Mouse (Mus musculus) limb, embryonic 10.5 days (tissue): ENCODE measurements around the gene Zfp663. TPM values are rescaled to one million over a fixed set of nuclear protein-coding genes. Genes with fewer than 3 reads are reported as not detected.

Experiments
- DNase-seq: peaks from one replicate; pipeline ENCODE4 v3.0.0-alpha.2; 2017; ENCODE audit warnings: low spot score
- H3K27ac ChIP-seq: fragments of 300-500 bp; sonication (generic); 2 replicates; pipeline ENCODE4 v1.5.1; 2016; ENCODE audit warnings: mild to moderate bottlenecking
- H3K27me3 ChIP-seq: fragments of 300-500 bp; sonication (generic); 2 replicates; pipeline ENCODE4 v1.6.1; 2016; ENCODE audit warnings: low read depth, mild to moderate bottlenecking; ENCODE audit not compliant: poor library complexity, severe bottlenecking
- H3K36me3 ChIP-seq: fragments of 300-500 bp; sonication (generic); 2 replicates; pipeline ENCODE4 v1.6.1; 2016; ENCODE audit warnings: mild to moderate bottlenecking, moderate library complexity
- H3K4me1 ChIP-seq: fragments of 300-500 bp; sonication (generic); 2 replicates; pipeline ENCODE4 v1.6.1; 2016
- H3K4me3 ChIP-seq: fragments of 300-500 bp; sonication (generic); 2 replicates; pipeline ENCODE4 v1.5.1; 2016; ENCODE audit warnings: mild to moderate bottlenecking, moderate library complexity
- H3K9me3 ChIP-seq: fragments of 300-500 bp; sonication (generic); replicated peaks from 2 replicates; pipeline ENCODE4 v1.6.1; 2016; ENCODE audit warnings: mild to moderate bottlenecking
- whole genome bisulfite sequencing: fragments of 180-500 bp; shearing (Covaris S2); methylation state at CpG from one replicate; pipeline ENCODE4 v1.1.7; 2016; 5-methylcytosine and 5-hydroxymethylcytosine counted together
- polyA plus RNA-seq: library from polyadenylated mRNA; unstranded; fragments of >200 nt; fragmentation: Nextera tagmentation; extraction: Ambion mirVana; gene quantifications from 2 replicates; pipeline ENCODE4 v1.2.1, GENCODE M21; 2016

The Zfp663 gene
- polyA plus RNA-seq, 1 experiment from 2014 or later: 1.3 TPM

GRCm38 (mm10) chr2:165392156-165392555, 23.6 kb upstream of the Zfp663 start:
- WGBS: 85% methylated on average over 4 of the region's 4 CpGs
- peaks cover 17% of the 10 kb centered on the region for H3K4me1 ChIP-seq
- DNase-seq: no peak
- H3K27me3 ChIP-seq: no peaks in the 10 kb centered on the region
- H3K9me3 ChIP-seq: no peaks in the 10 kb centered on the region
- H3K4me3 ChIP-seq: no peak overlapping the region
- no peaks in the 10 kb centered on the region for H3K36me3 ChIP-seq
- no peak overlapping the region for H3K27ac ChIP-seq

- H3K27ac ChIP-seq: no peak overlapping the region
- 19% methylated on average over 8 of the region's 8 CpGs for WGBS
- no peaks in the 10 kb centered on the region for H3K9me3 ChIP-seq
- H3K4me3 ChIP-seq: no peak overlapping the region
- H3K4me1 ChIP-seq: peaks cover 17% of the 10 kb centered on the region
- no peaks in the 10 kb centered on the region for H3K27me3 ChIP-seq
- DNase-seq: no peak
- peaks cover 4% of the 10 kb centered on the region for H3K36me3 ChIP-seq
Observed at GRCm38 (mm10) chr2:165391561-165391960, 23.0 kb upstream of the Zfp663 start.

- peaks cover 11% of the 10 kb centered on the region for H3K4me1 ChIP-seq
- H3K4me3 ChIP-seq: no peak overlapping the region
- H3K27ac ChIP-seq: no peak overlapping the region
- peaks cover 25% of the 10 kb centered on the region for H3K36me3 ChIP-seq
- no peaks in the 10 kb centered on the region for H3K9me3 ChIP-seq
- H3K27me3 ChIP-seq: no peaks in the 10 kb centered on the region
- no peak for DNase-seq
- 86% methylated on average over 6 of the region's 6 CpGs for WGBS
Observed at GRCm38 (mm10) chr2:165389299-165389952, 20.9 kb upstream of the Zfp663 start.

GRCm38 (mm10) chr2:165387844-165388495, 19.4 kb upstream of the Zfp663 start, which contains the start of gene Zfp334:
Zfp334 (minus strand) TSS chr2:165388259.
- Histone ChIP-seq H3K4me3 (peak within 1 kb of the TSS; percentile 95), H3K4me1 (peaks cover 11% of the 10 kb centered on the region), H3K27ac (peak within 1 kb of the TSS; percentile 98), H3K27me3 (no peaks in the 10 kb centered on the region), H3K9me3 (no peaks in the 10 kb centered on the region), H3K36me3 (peaks cover 40% of the 10 kb centered on the region)
- WGBS: under 1% methylated on average over 40 of the region's 40 CpGs
- DNase-seq: peak; percentile 98

GRCm38 (mm10) chr2:165387370-165387769, 18.8 kb upstream of the Zfp663 start:
- H3K4me3 ChIP-seq: peak overlapping the region; percentile 95
- no peaks in the 10 kb centered on the region for H3K27me3 ChIP-seq

GRCm38 (mm10) chr2:165380050-165380449, 11.5 kb upstream of the Zfp663 start:
- 97% methylated on average over 25 of the region's 25 CpGs for WGBS
- no peak overlapping the region for H3K27ac ChIP-seq
- no peak overlapping the region for H3K4me3 ChIP-seq
- no peaks in the 10 kb centered on the region for H3K27me3 ChIP-seq
- no peak for DNase-seq
- H3K36me3 ChIP-seq: peaks cover 100% of the 10 kb centered on the region
- no peaks in the 10 kb centered on the region for H3K4me1 ChIP-seq
- peaks cover 12% of the 10 kb centered on the region for H3K9me3 ChIP-seq

More at GRCm38 (mm10) chr2:165387370-165387769, 18.8 kb upstream of the Zfp663 start:
- no peak for DNase-seq
- Histone ChIP-seq H3K4me1 (peaks cover 11% of the 10 kb centered on the region), H3K9me3 (no peaks in the 10 kb centered on the region), H3K27ac (peak overlapping the region; percentile 98), H3K36me3 (peaks cover 46% of the 10 kb centered on the region)
- WGBS: 18% methylated on average over 4 of the region's 4 CpGs

- peaks cover 69% of the 10 kb centered on the region for H3K36me3 ChIP-seq
- H3K4me1 ChIP-seq: no peaks in the 10 kb centered on the region
Observed at GRCm38 (mm10) chr2:165376001-165376400, 7.5 kb upstream of the Zfp663 start.

GRCm38 (mm10) chr2:165375478-165375877, 6.9 kb upstream of the Zfp663 start:
- Histone ChIP-seq H3K27me3 (no peaks in the 10 kb centered on the region), H3K9me3 (peaks cover 5% of the 10 kb centered on the region; the same call in 1 of the 2 replicates), H3K27ac (no peak overlapping the region), H3K36me3 (peaks cover 64% of the 10 kb centered on the region), H3K4me1 (no peaks in the 10 kb centered on the region), H3K4me3 (no peak overlapping the region)
- WGBS: 88% methylated on average over 5 of the region's 5 CpGs
- DNase-seq: no peak

More at GRCm38 (mm10) chr2:165376001-165376400, 7.5 kb upstream of the Zfp663 start:
- no peak for DNase-seq
- Histone ChIP-seq H3K27me3 (no peaks in the 10 kb centered on the region), H3K27ac (no peak overlapping the region), H3K9me3 (peaks cover 10% of the 10 kb centered on the region), H3K4me3 (no peak overlapping the region)
- 81% methylated on average over 4 of the region's 4 CpGs for WGBS

GRCm38 (mm10) chr2:165371066-165371465, 2.5 kb upstream of the Zfp663 start:
- Histone ChIP-seq H3K4me3 (peak overlapping the region; percentile 7; the same call in 1 of the 2 replicates), H3K27me3 (peaks cover 36% of the 10 kb centered on the region), H3K36me3 (peaks cover 20% of the 10 kb centered on the region), H3K4me1 (peaks cover 21% of the 10 kb centered on the region), H3K27ac (no peak overlapping the region), H3K9me3 (no peaks in the 10 kb centered on the region)
- WGBS: 35% methylated on average over 3 of the region's 3 CpGs
- DNase-seq: no peak

- H3K4me3 ChIP-seq: no peak overlapping the region
- 81% methylated on average over 3 of the region's 3 CpGs for WGBS
- no peak for DNase-seq
- H3K9me3 ChIP-seq: no peaks in the 10 kb centered on the region
- peaks cover 43% of the 10 kb centered on the region for H3K27me3 ChIP-seq
- H3K27ac ChIP-seq: no peak overlapping the region
- peaks cover 21% of the 10 kb centered on the region for H3K4me1 ChIP-seq
- H3K36me3 ChIP-seq: peaks cover 12% of the 10 kb centered on the region
Observed at GRCm38 (mm10) chr2:165370348-165370747, 1.8 kb upstream of the Zfp663 start.

- no peak for DNase-seq
- WGBS: 3% methylated on average over 13 of the region's 13 CpGs
- H3K9me3 ChIP-seq: no peaks in the 10 kb centered on the region
- H3K27me3 ChIP-seq: peaks cover 61% of the 10 kb centered on the region
- H3K4me1 ChIP-seq: peaks cover 23% of the 10 kb centered on the region
- H3K36me3 ChIP-seq: no peaks in the 10 kb centered on the region
- no peak overlapping the region for H3K27ac ChIP-seq
- peak overlapping the region; percentile 52 for H3K4me3 ChIP-seq
Observed at GRCm38 (mm10) chr2:165367868-165368439, 575 bp downstream of the Zfp663 start.

- H3K36me3 ChIP-seq: no peaks in the 10 kb centered on the region
- peak overlapping the region; percentile 28; the same call in 1 of the 2 replicates for H3K4me3 ChIP-seq
- H3K27ac ChIP-seq: no peak overlapping the region
- no peaks in the 10 kb centered on the region for H3K9me3 ChIP-seq
- DNase-seq: no peak
- H3K4me1 ChIP-seq: peaks cover 23% of the 10 kb centered on the region
- H3K27me3 ChIP-seq: peaks cover 68% of the 10 kb centered on the region
- 8% methylated on average over 6 of the region's 8 CpGs for WGBS
Observed at GRCm38 (mm10) chr2:165367047-165367520, 1.4 kb downstream of the Zfp663 start.
